Mouse (Mus musculus) kidney, adult 2 months (tissue): Measurements from ENCODE around the gene Exoc5.

ENCODE experiments used
- CTCF ChIP-seq: fragments of 200-500 bp; conservative IDR thresholded peaks from 2 replicates; pipeline ENCODE4 v1.5.1; 2011; ENCODE audit warnings: low read depth, mild to moderate bottlenecking, control low read depth, low read length, moderate library complexity, mixed read lengths; ENCODE audit not compliant: insufficient read depth, insufficient read length
- POLR2A ChIP-seq: fragments of 200-500 bp; IDR thresholded peaks from one replicate; pipeline ENCODE4 v1.6.1; 2011; ENCODE audit warnings: low read depth, low read length, control low read depth

- no peak for TF ChIP-seq POLR2A
- TF ChIP-seq CTCF, result no peak
Observed at GRCm38 (mm10) chr14:49028991-49029390, 37.5 kb downstream of the Exoc5 start.
